Mouse (Mus musculus): ENCODE measurements around the gene Phactr3. TPM values are rescaled to one million over a fixed set of nuclear protein-coding genes. Genes with fewer than 3 reads are reported as not detected.

Phactr3 gene
- polyA plus RNA-seq, 1 experiment from 2014 or later = 4.3 TPM

DNA sequence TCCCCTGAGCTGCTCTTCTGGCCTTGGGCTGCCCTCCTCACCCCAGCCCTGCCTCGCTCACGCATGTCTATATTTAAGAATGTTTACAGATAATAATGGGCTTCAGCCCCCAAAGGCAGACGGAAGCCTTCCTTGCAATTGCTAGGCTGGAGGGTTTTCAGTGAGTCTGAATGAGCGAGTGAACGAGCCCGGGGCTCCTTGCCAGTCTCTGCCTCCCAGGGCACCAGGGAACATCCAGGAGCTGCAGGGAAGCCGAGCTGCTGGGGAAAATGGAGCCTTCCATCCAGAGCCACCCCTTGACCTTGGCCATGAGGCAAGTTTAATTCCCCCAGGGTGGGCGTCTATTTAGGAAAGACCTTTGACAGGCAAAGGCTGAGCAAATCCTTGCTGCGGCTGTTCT, 74.1 kb downstream of the Phactr3 start:
- ATAC-seq (ENCODE audit: insufficient number of reproducible peaks, low FRiP score, low TSS enrichment, low read depth) = no peak
- Histone ChIP-seq H3K4me2 (ENCODE audit: low read depth, severe bottlenecking) (no peak overlapping the region), H3K27me3 (ENCODE audit: control insufficient read depth, insufficient read depth, low read length) (no peaks in the 10 kb centered on the region), H3K4me3 (ENCODE audit: low read depth, low read length) (no peak overlapping the region), H3K4me1 (ENCODE audit: control insufficient read depth, insufficient read depth, low read length) (no peaks in the 10 kb centered on the region), H3K36me3 (ENCODE audit: control insufficient read depth, insufficient read depth, low read length) (no peaks in the 10 kb centered on the region), H3K9me3 (ENCODE audit: control insufficient read depth, low read length) (no peaks in the 10 kb centered on the region), H3K27ac (replicated peaks; ENCODE audit: low read depth, low read length) (no peak overlapping the region), H3K9ac (ENCODE audit: low read length) (no peak overlapping the region)
- WGBS = 60% methylated on average over 9 of the region's 9 CpGs
- DNase-seq (ENCODE audit: low spot score) = no peak

DNA sequence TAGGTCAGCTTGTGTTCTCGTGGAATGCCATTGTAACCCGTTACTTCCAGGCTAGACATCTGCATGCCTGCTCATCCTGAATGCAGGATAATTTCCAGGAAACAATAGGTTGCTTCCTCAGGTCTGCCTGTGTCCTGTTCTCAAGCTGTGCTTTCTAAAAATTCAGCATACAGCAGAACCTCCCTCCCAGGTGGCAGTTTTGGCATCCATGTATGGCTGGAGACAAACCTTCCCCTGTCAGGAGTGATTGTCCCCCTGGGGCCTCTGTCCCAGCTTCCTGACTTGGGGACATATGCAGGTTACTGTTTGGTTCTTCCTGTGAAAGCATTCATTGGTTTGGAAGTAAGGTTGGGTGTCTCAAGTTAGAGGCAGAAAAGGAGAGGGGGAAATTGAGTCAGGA, 74.7 kb downstream of the Phactr3 start:
- no peaks in the 10 kb centered on the region for H3K36me3 ChIP-seq (ENCODE audit: control insufficient read depth, insufficient read depth, low read length)
- H3K9me3 ChIP-seq (ENCODE audit: control insufficient read depth, low read length) = no peaks in the 10 kb centered on the region
- WGBS = 76% methylated on average over 2 of the region's 2 CpGs
- ATAC-seq (ENCODE audit: insufficient number of reproducible peaks, low FRiP score, low TSS enrichment, low read depth) = no peak
- H3K27me3 ChIP-seq (ENCODE audit: control insufficient read depth, insufficient read depth, low read length) = no peaks in the 10 kb centered on the region
- no peak overlapping the region for H3K4me3 ChIP-seq (ENCODE audit: low read depth, low read length)
- H3K4me2 ChIP-seq (ENCODE audit: low read depth, severe bottlenecking) = no peak overlapping the region
- H3K9ac ChIP-seq (ENCODE audit: low read length) = no peak overlapping the region
- H3K4me1 ChIP-seq (ENCODE audit: control insufficient read depth, insufficient read depth, low read length) = no peaks in the 10 kb centered on the region
- H3K27ac ChIP-seq (replicated peaks; ENCODE audit: low read depth, low read length) = no peak overlapping the region
- DNase-seq (ENCODE audit: low spot score) = no peak

DNA sequence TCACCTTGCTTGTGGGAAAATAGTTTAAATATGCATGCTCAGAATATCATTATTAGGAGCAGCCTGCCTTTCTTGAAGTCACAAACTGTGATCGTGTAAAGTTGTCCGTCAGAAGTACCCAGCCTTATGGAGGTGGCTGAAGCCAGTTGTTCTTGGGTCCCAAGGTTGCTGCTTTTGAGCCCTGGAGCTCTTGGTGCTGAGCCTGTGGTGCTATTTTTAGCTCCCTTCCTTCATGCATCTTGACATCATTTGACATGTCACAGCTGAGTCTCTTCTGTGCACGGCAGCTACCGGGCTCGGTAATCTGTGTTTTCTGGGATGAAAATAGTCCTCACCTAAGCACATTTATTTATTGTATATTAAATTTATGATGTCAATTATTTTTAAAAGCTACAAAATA, 76.1 kb downstream of the Phactr3 start:
- H3K27ac ChIP-seq (replicated peaks; ENCODE audit: low read depth, low read length) = no peak overlapping the region
- H3K9me3 ChIP-seq (ENCODE audit: control insufficient read depth, low read length) = no peaks in the 10 kb centered on the region
- no peak overlapping the region for H3K4me2 ChIP-seq (ENCODE audit: low read depth, severe bottlenecking)
- H3K4me1 ChIP-seq (ENCODE audit: control insufficient read depth, insufficient read depth, low read length) = no peaks in the 10 kb centered on the region
- no peaks in the 10 kb centered on the region for H3K27me3 ChIP-seq (ENCODE audit: control insufficient read depth, insufficient read depth, low read length)
- H3K9ac ChIP-seq (ENCODE audit: low read length) = no peak overlapping the region
- 73% methylated on average over 5 of the region's 5 CpGs for WGBS
- H3K36me3 ChIP-seq (ENCODE audit: control insufficient read depth, insufficient read depth, low read length) = no peaks in the 10 kb centered on the region
- ATAC-seq (ENCODE audit: insufficient number of reproducible peaks, low FRiP score, low TSS enrichment, low read depth) = no peak
- DNase-seq (ENCODE audit: low spot score) = no peak
- no peak overlapping the region for H3K4me3 ChIP-seq (ENCODE audit: low read depth, low read length)

DNA sequence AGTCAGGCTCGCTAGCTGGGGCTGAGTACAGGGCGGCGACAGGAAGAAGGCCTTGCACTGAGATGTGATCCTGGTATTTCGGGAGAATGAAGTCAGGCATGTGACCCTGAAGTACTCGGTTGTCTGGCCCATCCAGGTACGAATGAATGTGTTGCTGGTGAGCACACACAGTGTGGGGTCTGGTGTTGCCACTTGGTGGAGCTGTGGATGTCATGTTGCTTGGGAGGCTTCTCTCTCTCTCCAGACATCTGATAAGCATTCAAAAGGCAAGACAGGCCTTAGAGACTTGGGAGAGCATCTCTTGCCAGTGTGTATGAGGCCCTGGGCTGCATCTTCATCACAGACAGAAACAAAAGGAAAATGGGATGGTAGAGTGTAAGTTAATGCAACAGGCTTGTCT, 77.3 kb downstream of the Phactr3 start:
- 89% methylated on average over 6 of the region's 6 CpGs for WGBS
- H3K27me3 ChIP-seq (ENCODE audit: control insufficient read depth, insufficient read depth, low read length) = no peaks in the 10 kb centered on the region
- no peak overlapping the region for H3K4me2 ChIP-seq (ENCODE audit: low read depth, severe bottlenecking)
- no peak overlapping the region for H3K27ac ChIP-seq (replicated peaks; ENCODE audit: low read depth, low read length)
- ATAC-seq (ENCODE audit: insufficient number of reproducible peaks, low FRiP score, low TSS enrichment, low read depth) (no peak), DNase-seq (ENCODE audit: low spot score) (no peak)
- H3K36me3 ChIP-seq (ENCODE audit: control insufficient read depth, insufficient read depth, low read length) = no peaks in the 10 kb centered on the region
- no peak overlapping the region for H3K4me3 ChIP-seq (ENCODE audit: low read depth, low read length)
- H3K4me1 ChIP-seq (ENCODE audit: control insufficient read depth, insufficient read depth, low read length) = no peaks in the 10 kb centered on the region
- no peaks in the 10 kb centered on the region for H3K9me3 ChIP-seq (ENCODE audit: control insufficient read depth, low read length)
- no peak overlapping the region for H3K9ac ChIP-seq (ENCODE audit: low read length)

DNA sequence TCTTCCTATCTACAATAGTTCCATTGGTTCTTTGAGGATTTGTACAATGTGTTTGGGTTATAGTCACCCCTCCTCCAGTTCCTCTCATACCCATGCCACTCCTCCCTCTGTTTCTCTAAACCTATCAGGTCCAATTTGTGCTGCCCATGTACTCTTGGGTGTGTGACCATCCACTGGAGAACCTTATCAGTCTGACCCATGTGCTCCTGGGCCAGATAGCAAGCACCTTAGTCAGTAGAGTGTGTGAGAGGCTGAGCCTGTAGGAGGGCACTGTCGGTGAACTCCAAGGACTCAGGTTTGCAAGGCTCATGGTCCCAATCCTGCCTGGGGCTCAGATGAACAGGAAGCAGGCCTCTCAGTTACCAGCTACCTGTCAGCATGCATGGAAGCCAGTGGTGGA, 78.8 kb downstream of the Phactr3 start:
- no peak overlapping the region for H3K27ac ChIP-seq (replicated peaks; ENCODE audit: low read depth, low read length)
- no peaks in the 10 kb centered on the region for H3K4me1 ChIP-seq (ENCODE audit: control insufficient read depth, insufficient read depth, low read length)
- ATAC-seq (ENCODE audit: insufficient number of reproducible peaks, low FRiP score, low TSS enrichment, low read depth) (no peak), DNase-seq (ENCODE audit: low spot score) (no peak)
- no peaks in the 10 kb centered on the region for H3K27me3 ChIP-seq (ENCODE audit: control insufficient read depth, insufficient read depth, low read length)
- no peaks in the 10 kb centered on the region for H3K9me3 ChIP-seq (ENCODE audit: control insufficient read depth, low read length)
- H3K36me3 ChIP-seq (ENCODE audit: control insufficient read depth, insufficient read depth, low read length) = no peaks in the 10 kb centered on the region
- WGBS = 82% methylated on average over 1 of the region's 1 CpGs
- no peak overlapping the region for H3K9ac ChIP-seq (ENCODE audit: low read length)
- no peak overlapping the region for H3K4me2 ChIP-seq (ENCODE audit: low read depth, severe bottlenecking)
- no peak overlapping the region for H3K4me3 ChIP-seq (ENCODE audit: low read depth, low read length)

DNA sequence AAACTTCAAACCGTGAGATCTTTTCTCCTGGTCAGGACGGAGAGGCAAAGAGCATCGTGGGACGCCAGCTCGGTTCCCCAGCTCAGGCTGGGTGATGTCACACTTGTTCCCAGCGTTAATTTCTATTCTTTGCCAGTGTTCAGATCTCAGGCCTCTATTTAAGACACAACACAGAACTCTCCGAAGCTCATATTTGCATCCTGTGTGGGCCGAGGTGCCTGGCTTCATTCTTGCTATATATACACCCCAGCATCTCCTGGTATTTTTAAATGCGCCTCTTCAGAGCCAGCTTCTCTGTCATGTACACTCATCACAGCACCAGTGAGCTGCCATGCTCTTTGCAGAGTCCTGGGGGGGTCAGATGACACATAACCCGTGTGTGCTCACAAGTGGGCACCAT, 85.7 kb downstream of the Phactr3 start:
- Histone ChIP-seq H3K4me3 (ENCODE audit: low read depth, low read length) (no peak overlapping the region), H3K9me3 (ENCODE audit: control insufficient read depth, low read length) (no peaks in the 10 kb centered on the region), H3K36me3 (ENCODE audit: control insufficient read depth, insufficient read depth, low read length) (no peaks in the 10 kb centered on the region), H3K27ac (replicated peaks; ENCODE audit: low read depth, low read length) (no peak overlapping the region), H3K9ac (ENCODE audit: low read length) (no peak overlapping the region), H3K4me2 (ENCODE audit: low read depth, severe bottlenecking) (no peak overlapping the region), H3K4me1 (ENCODE audit: control insufficient read depth, insufficient read depth, low read length) (no peaks in the 10 kb centered on the region), H3K27me3 (ENCODE audit: control insufficient read depth, insufficient read depth, low read length) (no peaks in the 10 kb centered on the region)
- ATAC-seq (ENCODE audit: insufficient number of reproducible peaks, low FRiP score, low TSS enrichment, low read depth) (no peak), DNase-seq (ENCODE audit: low spot score) (no peak)
- WGBS = 87% methylated on average over 10 of the region's 10 CpGs

DNA sequence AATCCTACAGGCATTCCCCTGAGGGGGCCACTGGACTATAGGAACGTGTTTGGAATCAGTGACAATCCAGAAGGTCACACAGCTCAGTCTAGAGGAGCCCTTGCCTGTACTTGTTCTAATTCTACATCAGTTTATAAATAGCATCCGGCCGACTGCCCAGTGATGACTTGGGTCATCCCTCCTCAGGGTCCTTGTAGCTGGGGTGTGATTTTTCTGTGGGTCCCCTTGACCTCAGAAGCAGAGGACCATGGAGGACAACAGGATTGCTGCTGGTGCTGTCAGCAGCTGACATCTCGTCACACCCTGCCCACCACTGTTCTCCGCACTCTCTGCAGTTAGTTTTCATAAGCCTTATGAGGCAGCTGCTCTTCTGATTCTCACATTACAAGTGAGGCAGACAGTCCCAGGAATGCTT, 89.4 kb downstream of the Phactr3 start:
- H3K27ac ChIP-seq (replicated peaks; ENCODE audit: low read depth, low read length) = no peak overlapping the region
- H3K9ac ChIP-seq (ENCODE audit: low read length) = no peak overlapping the region
- ATAC-seq (ENCODE audit: insufficient number of reproducible peaks, low FRiP score, low TSS enrichment, low read depth) (no peak), DNase-seq (ENCODE audit: low spot score) (no peak)
- H3K36me3 ChIP-seq (ENCODE audit: control insufficient read depth, insufficient read depth, low read length) = no peaks in the 10 kb centered on the region
- no peak overlapping the region for H3K4me3 ChIP-seq (ENCODE audit: low read depth, low read length)
- no peaks in the 10 kb centered on the region for H3K27me3 ChIP-seq (ENCODE audit: control insufficient read depth, insufficient read depth, low read length)
- WGBS = 78% methylated on average over 5 of the region's 5 CpGs
- H3K9me3 ChIP-seq (ENCODE audit: control insufficient read depth, low read length) = no peaks in the 10 kb centered on the region
- no peaks in the 10 kb centered on the region for H3K4me1 ChIP-seq (ENCODE audit: control insufficient read depth, insufficient read depth, low read length)
- H3K4me2 ChIP-seq (ENCODE audit: low read depth, severe bottlenecking) = no peak overlapping the region

DNA sequence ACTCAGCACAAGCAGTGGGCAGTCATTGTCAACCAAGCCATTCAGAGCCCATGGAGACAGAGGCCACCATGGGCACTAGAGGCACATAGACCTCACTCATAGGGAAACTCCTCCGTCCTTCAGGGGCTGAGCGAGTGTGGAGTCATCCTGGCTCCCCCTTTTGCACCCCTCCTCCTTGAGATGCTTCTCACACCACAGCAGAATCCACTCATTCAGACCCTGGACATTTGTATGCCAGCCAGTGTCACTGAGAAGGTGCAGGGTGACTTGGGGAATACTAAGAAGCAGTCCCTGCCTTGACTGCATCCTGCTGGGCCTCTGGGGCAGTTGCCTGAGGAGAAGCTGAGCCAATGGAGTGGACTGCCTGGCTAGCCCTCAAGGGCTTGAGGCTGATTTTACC, 95.1 kb downstream of the Phactr3 start:
- H3K27ac ChIP-seq (replicated peaks; ENCODE audit: low read depth, low read length) = no peak overlapping the region
- no peaks in the 10 kb centered on the region for H3K36me3 ChIP-seq (ENCODE audit: control insufficient read depth, insufficient read depth, low read length)
- ATAC-seq (ENCODE audit: insufficient number of reproducible peaks, low FRiP score, low TSS enrichment, low read depth) = no peak
- 87% methylated on average over 2 of the region's 2 CpGs for WGBS
- no peak overlapping the region for H3K4me2 ChIP-seq (ENCODE audit: low read depth, severe bottlenecking)
- no peak for DNase-seq (ENCODE audit: low spot score)
- no peaks in the 10 kb centered on the region for H3K4me1 ChIP-seq (ENCODE audit: control insufficient read depth, insufficient read depth, low read length)
- no peak overlapping the region for H3K9ac ChIP-seq (ENCODE audit: low read length)
- no peak overlapping the region for H3K4me3 ChIP-seq (ENCODE audit: low read depth, low read length)
- no peaks in the 10 kb centered on the region for H3K27me3 ChIP-seq (ENCODE audit: control insufficient read depth, insufficient read depth, low read length)
- no peaks in the 10 kb centered on the region for H3K9me3 ChIP-seq (ENCODE audit: control insufficient read depth, low read length)

DNA sequence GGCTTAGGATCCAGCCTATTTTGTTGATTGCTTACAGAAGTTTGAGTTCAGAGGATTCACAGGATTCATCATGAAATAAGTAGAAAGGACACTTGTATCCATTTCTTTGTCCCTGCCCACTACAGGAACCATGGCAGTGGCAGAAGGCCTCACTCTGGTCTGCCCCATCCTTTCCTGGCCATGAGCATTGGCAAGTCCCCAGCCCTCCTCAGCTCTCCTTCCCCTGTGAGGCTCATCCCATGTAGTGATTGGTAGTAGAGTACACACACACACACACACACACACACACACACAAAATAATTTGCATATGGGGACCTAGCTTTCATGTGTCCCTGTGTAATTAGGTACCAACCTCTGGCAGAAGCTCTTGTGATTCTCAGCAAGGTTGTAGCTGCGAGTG, 95.8 kb downstream of the Phactr3 start:
- 65% methylated on average over 1 of the region's 1 CpGs for WGBS
- DNase-seq (ENCODE audit: low spot score) (no peak), ATAC-seq (ENCODE audit: insufficient number of reproducible peaks, low FRiP score, low TSS enrichment, low read depth) (no peak)
- Histone ChIP-seq H3K4me3 (ENCODE audit: low read depth, low read length) (no peak overlapping the region), H3K4me1 (ENCODE audit: control insufficient read depth, insufficient read depth, low read length) (no peaks in the 10 kb centered on the region), H3K9me3 (ENCODE audit: control insufficient read depth, low read length) (no peaks in the 10 kb centered on the region), H3K27me3 (ENCODE audit: control insufficient read depth, insufficient read depth, low read length) (no peaks in the 10 kb centered on the region), H3K27ac (replicated peaks; ENCODE audit: low read depth, low read length) (no peak overlapping the region), H3K36me3 (ENCODE audit: control insufficient read depth, insufficient read depth, low read length) (no peaks in the 10 kb centered on the region), H3K9ac (ENCODE audit: low read length) (no peak overlapping the region), H3K4me2 (ENCODE audit: low read depth, severe bottlenecking) (no peak overlapping the region)
